Mouse (Mus musculus): ENCODE measurements around the gene Nfia.

DNA sequence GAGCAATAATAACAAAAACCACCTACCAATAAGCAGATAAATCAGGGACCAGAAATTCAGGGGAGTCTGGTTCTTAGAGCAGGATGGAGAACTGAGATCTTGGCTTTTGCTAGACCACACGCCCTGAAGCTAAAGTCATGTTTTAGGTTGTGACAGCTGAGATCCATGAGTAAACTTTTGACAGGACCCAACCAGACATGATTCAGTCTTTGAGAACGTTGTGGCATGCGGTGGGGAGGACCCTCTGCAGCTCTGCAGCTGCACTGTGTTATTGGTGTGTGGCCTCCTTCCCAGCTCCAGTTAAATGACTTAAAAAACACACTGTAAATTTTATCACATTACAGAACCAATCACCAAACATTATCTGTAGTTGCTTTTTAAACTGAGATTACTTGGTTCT lies 87.8 kb downstream of the Nfia start:
- TF ChIP-seq POLR2A (IDR thresholded peaks at IDR 0.05; ENCODE audit: insufficient read depth, low read depth, low read length) (no peak), CTCF (IDR thresholded peaks at IDR 0.05; ENCODE audit: insufficient read depth, low read depth, low read length) (no peak)
